ENCODE assay signal across 8 mouse cellular contexts in the genomic region with DNA sequence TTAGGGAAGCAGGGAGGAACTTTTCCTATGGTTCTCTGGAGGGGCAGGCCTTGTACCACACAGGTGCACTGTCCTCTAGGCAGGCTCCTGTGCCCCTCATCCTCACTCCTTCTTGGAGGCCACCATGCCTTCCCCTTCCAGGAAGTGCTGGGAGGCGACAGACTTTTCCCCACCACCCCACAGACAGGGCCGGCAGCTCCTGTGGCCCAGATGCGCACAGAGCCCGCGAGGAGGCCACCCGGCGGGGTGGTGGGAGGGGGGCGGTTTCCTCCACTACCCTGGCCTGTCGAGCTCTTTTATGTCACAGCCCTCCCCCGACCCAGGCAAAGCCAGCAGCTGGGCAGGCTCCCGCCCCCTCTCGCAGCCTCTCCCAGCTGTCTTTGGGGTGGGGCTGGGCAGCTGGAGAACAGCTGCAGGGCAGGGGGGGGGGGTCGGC. TPM values are rescaled to one million over a fixed set of nuclear protein-coding genes. Genes with fewer than 3 reads are reported as not detected.
DNase-seq lines count a peak whose midpoint lies in the region; ATAC-seq and TF ChIP-seq lines count a peak whose summit lies in the region.

No protein-coding gene starts in this region.

- peak overlapping the region; percentile 24; the same call in 1 of the 2 replicates for H3K4me3 ChIP-seq in ES-Bruce4 (ENCODE audit: low read depth, low read length)
- no peak overlapping the region for H3K4me3 ChIP-seq in forebrain, embryonic 16.5 days (replicated peaks; ENCODE audit: low read length)
- peak overlapping the region; percentile 23 for H3K4me3 ChIP-seq in intestine, embryonic 16.5 days (ENCODE audit: low read length)
- H3K4me3 ChIP-seq in midbrain, embryonic 11.5 days (ENCODE audit: low read depth, low read length): peak overlapping the region; percentile 9; the same call in 1 of the 2 replicates

- TF ChIP-seq POLR2A in ES-Bruce4 (IDR thresholded peaks at IDR 0.05; ENCODE audit: insufficient read depth, low read length): no peak

- 2% methylated on average over 13 of the region's 13 CpGs for WGBS in forebrain, embryonic 16.5 days
- WGBS in intestine, embryonic 16.5 days: 0% methylated on average over 13 of the region's 13 CpGs
- 0% methylated on average over 13 of the region's 13 CpGs for WGBS in midbrain, embryonic 11.5 days

- H3K9me3 ChIP-seq in ES-Bruce4 (replicated peaks; ENCODE audit: control insufficient read depth, insufficient read depth, low read length, poor library complexity, severe bottlenecking): no peaks in the 10 kb centered on the region
- no peaks in the 10 kb centered on the region for H3K9me3 ChIP-seq in forebrain, embryonic 16.5 days (ENCODE audit: control insufficient read depth, low read length)
- H3K9me3 ChIP-seq in intestine, embryonic 16.5 days (ENCODE audit: control insufficient read depth, low read length): no peaks in the 10 kb centered on the region
- H3K9me3 ChIP-seq in midbrain, embryonic 11.5 days (ENCODE audit: control insufficient read depth, low read length): no peaks in the 10 kb centered on the region

- H3K4me2 ChIP-seq in forebrain, embryonic 16.5 days (ENCODE audit: low read length): peak overlapping the region; percentile 2; the same call in 1 of the 2 replicates
- H3K4me2 ChIP-seq in intestine, embryonic 16.5 days (ENCODE audit: low read depth, low read length): peak overlapping the region; percentile 51
- H3K4me2 ChIP-seq in midbrain, embryonic 11.5 days: peak overlapping the region; percentile 39

- TF ChIP-seq CTCF in ES-Bruce4 (IDR thresholded peaks at IDR 0.05; ENCODE audit: low read depth, low read length): no peak

- H3K27me3 ChIP-seq in ES-Bruce4 (ENCODE audit: control insufficient read depth, insufficient read depth, low read length, poor library complexity, severe bottlenecking): no peaks in the 10 kb centered on the region
- no peaks in the 10 kb centered on the region for H3K27me3 ChIP-seq in forebrain, embryonic 16.5 days (replicated peaks; ENCODE audit: control insufficient read depth, insufficient read depth, low read length)
- no peaks in the 10 kb centered on the region for H3K27me3 ChIP-seq in intestine, embryonic 16.5 days (replicated peaks; ENCODE audit: control insufficient read depth, insufficient read depth, low read length)
- no peaks in the 10 kb centered on the region for H3K27me3 ChIP-seq in midbrain, embryonic 11.5 days (ENCODE audit: control insufficient read depth, insufficient read depth, low read length)

- DNase-seq in 416B (ENCODE audit: low read depth): peak; percentile 53
- DNase-seq in midbrain, embryonic 11.5 days (ENCODE audit: low spot score, missing footprints): peak; percentile 94
- DNase-seq in thymus, postnatal 25 days: peak; percentile 88
- DNase-seq in adipocyte (ENCODE audit: low spot score): no peak
- DNase-seq in cerebellum, postnatal 14 days: no peak

- H3K36me3 ChIP-seq in ES-Bruce4 (ENCODE audit: control insufficient read depth, insufficient read depth, low read length, poor library complexity, severe bottlenecking): peaks cover 15% of the 10 kb centered on the region
- peaks cover 23% of the 10 kb centered on the region for H3K36me3 ChIP-seq in forebrain, embryonic 16.5 days (ENCODE audit: control insufficient read depth, insufficient read depth)
- H3K36me3 ChIP-seq in intestine, embryonic 16.5 days (ENCODE audit: control insufficient read depth, insufficient read depth, low read length): peaks cover 15% of the 10 kb centered on the region; the same call in 1 of the 2 replicates
- peaks cover 24% of the 10 kb centered on the region for H3K36me3 ChIP-seq in midbrain, embryonic 11.5 days (ENCODE audit: control insufficient read depth, insufficient read depth, low read length)

- peaks cover 10% of the 10 kb centered on the region for H3K4me1 ChIP-seq in ES-Bruce4 (ENCODE audit: control insufficient read depth, insufficient read depth, low read length)
- peaks cover 24% of the 10 kb centered on the region for H3K4me1 ChIP-seq in forebrain, embryonic 16.5 days (replicated peaks; ENCODE audit: control insufficient read depth, insufficient read depth, low read length)
- peaks cover 44% of the 10 kb centered on the region for H3K4me1 ChIP-seq in intestine, embryonic 16.5 days (ENCODE audit: control insufficient read depth, insufficient read depth, low read length)
- peaks cover 32% of the 10 kb centered on the region for H3K4me1 ChIP-seq in midbrain, embryonic 11.5 days (ENCODE audit: control insufficient read depth, insufficient read depth, low read length)

- peak; percentile 55 for ATAC-seq in forebrain, embryonic 16.5 days
- ATAC-seq in intestine, embryonic 16.5 days: peak; percentile 60
- peak; percentile 79 for ATAC-seq in midbrain, embryonic 11.5 days (ENCODE audit: low FRiP score)

- H3K9ac ChIP-seq in ES-Bruce4 (ENCODE audit: low read depth, poor library complexity, severe bottlenecking): peak overlapping the region; percentile 20
- H3K9ac ChIP-seq in forebrain, embryonic 16.5 days (replicated peaks; ENCODE audit: low read depth, low read length): peak overlapping the region; percentile 19; the same call in 1 of the 2 replicates
- H3K9ac ChIP-seq in intestine, embryonic 16.5 days (ENCODE audit: low read depth, low read length): peak overlapping the region; percentile 54; the same call in 1 of the 2 replicates
- H3K9ac ChIP-seq in midbrain, embryonic 11.5 days (ENCODE audit: low read length): 0 out of 2 replicates have a peak overlapping the region, but pooled peaks have one; percentile 41

- H3K27ac ChIP-seq in ES-Bruce4 (ENCODE audit: insufficient read depth, low read length): peak overlapping the region; percentile 76
- no peak overlapping the region for H3K27ac ChIP-seq in forebrain, embryonic 16.5 days (ENCODE audit: low read length)
- peak overlapping the region; percentile 62 for H3K27ac ChIP-seq in intestine, embryonic 16.5 days (ENCODE audit: low read length)
- H3K27ac ChIP-seq in midbrain, embryonic 11.5 days (ENCODE audit: low read depth, low read length): peak overlapping the region; percentile 72

- peak; percentile 66; the same call in 1 of the 2 replicates for TF ChIP-seq EP300 in ES-Bruce4 (IDR thresholded peaks at IDR 0.05; ENCODE audit: insufficient read depth, low read depth, low read length)

RNA-seq across cellular contexts. Expression of a gene that starts 16.9 kb away (rescaled TPM):
- polyA plus RNA-seq in ES-Bruce4 (2011; ENCODE audit: insufficient read depth, insufficient read length, low read depth, missing spikeins): 14.2 and 16.3 TPM in 2 replicates
- 24.5 and 27.7 TPM in 2 replicates for polyA plus RNA-seq in forebrain, embryonic 16.5 days (2015; fragmentation: Nextera tagmentation; extraction: Ambion mirVana)
- 10.1 and 13.7 TPM in 2 replicates for polyA plus RNA-seq in intestine, embryonic 16.5 days (2015; fragmentation: Nextera tagmentation; extraction: Ambion mirVana)
- 28.6 and 31.7 TPM in 2 replicates for polyA plus RNA-seq in midbrain, embryonic 11.5 days (2014; fragmentation: Nextera tagmentation; extraction: Ambion mirVana)

RNA-seq across cellular contexts. Expression of a gene that starts 54.6 kb away (rescaled TPM):
- polyA plus RNA-seq in ES-Bruce4 (2011; ENCODE audit: insufficient read depth, insufficient read length, low read depth, missing spikeins): 91.4 and 95.8 TPM in 2 replicates
- 226 and 246 TPM in 2 replicates for polyA plus RNA-seq in forebrain, embryonic 16.5 days (2015; fragmentation: Nextera tagmentation; extraction: Ambion mirVana)
- polyA plus RNA-seq in intestine, embryonic 16.5 days (2015; fragmentation: Nextera tagmentation; extraction: Ambion mirVana): 53.9 and 64.5 TPM in 2 replicates
- 155 and 160 TPM in 2 replicates for polyA plus RNA-seq in midbrain, embryonic 11.5 days (2014; fragmentation: Nextera tagmentation; extraction: Ambion mirVana)

RNA-seq across cellular contexts. Expression of a gene that starts 54.8 kb away (rescaled TPM):
- 6.0 and 7.3 TPM in 2 replicates for polyA plus RNA-seq in ES-Bruce4 (2011; ENCODE audit: insufficient read depth, insufficient read length, low read depth, missing spikeins)
- 14.3 and 14.8 TPM in 2 replicates for polyA plus RNA-seq in forebrain, embryonic 16.5 days (2015; fragmentation: Nextera tagmentation; extraction: Ambion mirVana)
- polyA plus RNA-seq in intestine, embryonic 16.5 days (2015; fragmentation: Nextera tagmentation; extraction: Ambion mirVana): 16.7 and 18.1 TPM in 2 replicates
- polyA plus RNA-seq in midbrain, embryonic 11.5 days (2014; fragmentation: Nextera tagmentation; extraction: Ambion mirVana): 12.1 and 12.7 TPM in 2 replicates

Comparison
In these comparisons a context has a peak if more than half of its experiments do, and no peak if none do; other contexts are left out.
1. DNase-seq: peak in 416B (single experiment), midbrain, embryonic 11.5 days (single experiment) and thymus, postnatal 25 days (single experiment); none in adipocyte (single experiment) and cerebellum, postnatal 14 days (0 of 2).
2. Peak in every context shown above with its lines, with median percentiles within 50 percentile points of each other: H3K9ac ChIP-seq, ATAC-seq and H3K4me2 ChIP-seq.